Mouse (Mus musculus): ENCODE data around the gene Trappc6b. TPM values are rescaled to one million over a fixed set of nuclear protein-coding genes. Genes with fewer than 3 reads are reported as not detected.

Gene Trappc6b
- polyA plus RNA-seq, 1 experiment: 77.7 TPM

DNA sequence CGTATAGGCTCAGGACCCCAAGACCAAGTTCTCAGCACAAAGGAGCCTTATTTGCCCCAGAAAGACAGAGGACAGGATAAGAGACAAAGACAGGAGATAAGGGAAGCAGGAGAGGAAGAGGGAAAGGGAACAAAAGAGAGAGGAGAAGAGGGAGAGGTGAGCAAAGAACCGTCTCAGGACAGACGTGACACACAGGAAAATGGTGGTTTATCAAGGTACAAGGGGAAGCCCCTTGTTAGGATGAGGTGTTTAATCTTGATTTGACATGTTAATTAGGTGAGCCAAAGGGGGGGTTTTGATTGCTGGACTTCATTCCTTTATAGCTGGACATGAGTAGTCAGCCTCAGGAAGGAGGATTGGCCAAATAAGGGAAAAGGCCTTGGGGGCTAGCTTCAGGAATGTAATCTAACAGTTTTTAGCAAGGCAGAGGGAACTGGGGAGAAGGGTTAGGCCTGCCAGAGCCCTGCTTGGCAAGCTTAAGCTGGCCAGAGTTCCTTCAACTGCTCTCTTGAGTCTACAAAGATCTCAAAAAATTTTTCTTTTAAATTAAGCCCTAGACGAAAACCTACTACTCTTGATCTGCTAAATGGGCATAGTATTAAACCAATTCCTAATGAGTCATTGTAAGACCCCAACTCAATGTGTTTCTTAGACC, 5.9 kb downstream of the Trappc6b start:
- no peak for DNase-seq (ENCODE audit: low read depth)

DNA sequence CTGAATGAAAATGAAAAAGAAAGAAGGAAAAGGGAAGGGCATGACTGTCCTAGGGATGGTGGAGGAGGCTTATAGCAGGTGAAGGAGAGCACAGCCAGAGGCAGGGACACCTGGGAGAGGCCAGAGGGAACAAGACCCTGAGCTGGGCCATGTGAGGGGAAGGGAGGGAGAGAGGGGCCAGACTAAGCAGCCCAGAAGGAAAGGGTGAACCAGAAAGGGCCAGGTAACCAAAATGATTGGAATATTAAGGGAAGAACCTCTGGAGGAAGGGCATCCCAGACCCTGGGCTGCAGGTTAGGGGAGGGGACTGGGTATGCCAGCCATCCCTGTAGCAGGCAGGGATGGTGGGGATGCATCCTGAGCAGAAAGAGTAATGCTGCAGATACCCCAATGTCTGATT, 7.3 kb downstream of the Trappc6b start:
- DNase-seq (ENCODE audit: low read depth): no peak

DNA sequence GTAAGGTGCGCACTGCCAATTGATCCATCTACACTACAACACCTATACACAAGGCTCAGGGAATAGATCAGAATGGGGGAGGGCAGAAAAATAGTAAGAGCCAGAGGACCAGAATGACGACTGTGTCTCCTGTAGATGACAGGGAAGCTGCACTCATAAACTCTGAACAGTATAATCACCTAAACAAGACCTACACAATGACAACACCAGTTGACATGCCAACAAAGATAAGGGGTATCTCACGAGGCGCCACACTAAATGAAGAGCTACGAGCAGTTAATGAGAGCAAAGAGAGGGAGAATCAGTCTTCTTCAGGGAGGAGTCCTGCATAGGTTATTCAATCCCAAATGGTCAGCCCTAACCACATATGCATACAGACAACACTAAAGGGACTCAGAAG, 8.1 kb downstream of the Trappc6b start:
- DNase-seq (ENCODE audit: low read depth): no peak

DNA sequence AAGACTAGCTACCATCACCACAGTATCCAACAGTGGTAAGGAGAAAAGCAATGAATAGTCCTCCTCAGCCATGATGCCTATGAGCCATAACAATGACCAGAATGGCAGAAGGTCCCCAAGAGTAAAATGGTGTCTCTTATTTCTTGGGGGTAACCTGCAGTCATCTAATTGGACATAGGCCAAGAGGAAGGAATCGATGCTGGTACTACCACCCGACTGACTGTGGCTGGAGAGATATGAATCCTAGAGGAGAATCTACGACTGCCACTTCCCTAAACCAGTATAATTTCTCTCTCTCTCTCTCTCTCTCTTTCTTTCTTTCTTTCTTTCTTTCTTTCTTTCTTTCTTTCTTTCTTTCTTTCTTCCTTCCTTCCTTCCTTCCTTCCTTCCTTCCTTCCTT, 8.8 kb downstream of the Trappc6b start:
- no peak for DNase-seq (ENCODE audit: low read depth)

DNA sequence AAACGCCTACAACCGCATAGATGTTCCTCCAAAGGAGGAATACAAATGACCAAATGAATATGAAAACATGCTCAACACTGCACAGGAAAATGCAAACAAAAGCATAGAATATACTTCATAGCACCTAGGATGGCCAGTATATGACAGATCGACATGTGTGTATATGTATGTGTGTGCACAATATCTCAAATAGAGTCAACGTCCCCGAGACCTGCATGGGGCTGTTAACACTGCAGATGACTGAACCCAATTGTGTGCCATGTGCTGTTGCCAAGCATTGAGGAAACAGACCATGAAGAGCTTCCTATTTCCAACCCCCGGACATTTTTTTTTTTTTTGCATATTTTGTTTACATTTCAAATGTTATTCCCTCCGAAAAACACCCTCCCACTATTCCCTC, 20.4 kb downstream of the Trappc6b start:
- DNase-seq (ENCODE audit: low read depth): no peak

DNA sequence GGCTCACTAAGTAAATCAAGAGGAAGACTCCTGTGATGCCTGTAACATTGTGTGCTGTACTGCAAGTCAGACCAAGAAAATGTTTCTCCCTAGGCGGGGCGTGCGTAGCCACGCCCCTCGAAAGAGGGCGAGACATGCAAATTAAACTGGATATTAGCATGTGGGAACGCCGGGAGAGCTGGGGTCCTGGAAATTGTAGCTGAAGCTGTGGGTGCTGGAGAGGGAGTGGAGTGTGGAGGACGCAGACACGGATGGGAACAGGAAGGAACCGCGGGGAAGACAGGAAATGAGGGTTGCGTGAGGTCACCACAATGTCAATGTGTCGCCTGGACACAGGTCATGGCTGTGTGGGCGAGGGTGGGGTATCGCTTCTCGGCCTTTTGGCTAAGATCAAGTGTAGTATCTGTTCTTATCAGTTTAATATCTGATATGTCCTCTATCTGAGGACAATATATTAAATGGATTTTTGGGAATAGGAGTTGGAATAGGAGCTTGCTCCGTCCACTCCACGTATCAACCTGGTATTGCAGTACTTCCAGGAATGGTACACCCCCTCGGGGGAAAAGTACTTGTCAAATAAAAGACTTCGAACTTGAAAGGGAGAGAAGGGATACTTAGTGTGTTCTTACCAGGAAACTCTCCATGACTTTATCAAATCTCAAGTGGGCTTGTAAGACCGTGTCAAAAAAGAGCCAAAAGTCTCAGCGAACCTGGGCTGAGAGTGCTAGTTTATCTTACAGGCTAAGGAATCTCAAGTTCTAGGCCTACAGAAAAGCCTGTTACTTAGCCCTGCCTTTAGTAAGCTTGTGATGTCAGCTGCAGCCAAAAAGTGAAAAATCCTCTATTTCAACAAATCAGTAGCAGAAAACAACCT, 21.1 kb downstream of the Trappc6b start:
- DNase-seq (ENCODE audit: low read depth): no peak

DNA sequence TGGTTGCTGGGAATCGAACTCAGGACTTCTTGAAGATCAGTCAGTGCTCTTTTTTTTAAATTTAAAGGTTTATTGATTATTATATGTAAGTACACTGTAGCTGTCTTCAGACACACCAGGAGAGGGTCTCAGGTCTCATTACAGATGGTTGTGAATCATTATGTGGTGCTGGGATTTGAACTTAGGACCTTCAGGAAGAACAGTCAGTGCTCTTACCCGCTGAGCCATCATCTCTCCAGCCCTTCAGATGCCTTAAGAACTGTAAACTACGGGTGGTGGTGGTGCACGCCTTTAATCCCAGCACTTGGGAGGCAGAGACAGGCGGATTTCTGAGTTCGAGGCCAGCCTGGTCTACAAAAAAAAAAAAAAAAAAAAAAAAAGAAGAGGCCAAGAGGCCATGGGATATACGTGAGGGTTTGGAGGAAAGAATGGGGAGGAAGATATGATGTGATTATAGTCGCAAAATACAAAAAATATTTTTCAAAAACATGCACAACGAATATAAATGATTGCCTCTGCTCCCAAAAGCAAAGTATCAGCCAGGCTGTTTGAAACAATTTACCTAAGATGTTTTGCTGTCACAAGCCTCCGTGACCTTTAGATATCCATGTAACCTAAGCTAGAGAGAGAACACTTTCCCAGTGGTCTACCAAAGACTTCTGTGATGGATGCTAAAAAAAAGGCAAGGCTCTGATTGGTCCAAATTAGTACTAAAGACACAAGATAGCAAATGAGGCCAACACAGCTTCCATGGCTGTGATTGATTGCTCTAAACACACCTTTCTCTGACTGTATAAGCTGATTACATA, 21.9 kb downstream of the Trappc6b start:
- no peak for DNase-seq (ENCODE audit: low read depth)

DNA sequence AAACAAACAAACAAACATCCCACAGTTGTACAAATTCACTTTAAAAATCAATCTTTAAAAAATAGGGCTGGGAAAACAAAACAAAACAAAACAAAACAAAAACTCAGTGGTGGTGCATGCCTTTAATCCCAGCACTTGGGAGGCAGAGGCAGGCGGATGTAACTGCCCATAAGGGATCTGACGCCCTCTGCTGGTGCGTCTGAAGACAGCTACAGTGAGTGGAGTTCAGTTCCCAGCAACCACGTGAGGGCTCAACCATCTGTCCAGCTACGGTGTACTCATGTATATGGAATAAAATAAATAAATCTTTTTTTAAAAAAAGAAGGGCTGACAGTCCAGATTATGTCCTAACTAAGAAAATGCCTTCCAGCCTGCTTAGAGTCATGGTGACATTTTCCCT, 29.2 kb downstream of the Trappc6b start:
- DNase-seq (ENCODE audit: low read depth): no peak

DNA sequence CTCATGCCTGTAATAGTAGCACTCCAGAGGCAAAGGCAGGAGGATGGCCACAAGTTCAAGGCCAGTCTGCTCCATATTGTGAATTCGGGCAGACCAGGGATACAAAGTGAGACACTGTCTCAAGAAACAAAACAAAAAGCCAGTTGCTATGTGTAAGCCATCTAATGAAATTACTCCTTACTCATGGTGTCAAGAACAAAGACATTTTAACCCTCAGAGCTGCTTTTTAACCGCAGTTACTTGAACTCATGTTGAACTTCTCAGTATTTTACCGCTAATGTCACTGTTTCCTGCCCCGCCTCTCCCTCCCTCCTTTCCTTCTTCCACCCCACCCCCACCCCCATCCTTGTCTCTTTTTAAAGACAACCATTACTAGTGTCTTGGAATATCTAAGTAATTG, 40.0 kb downstream of the Trappc6b start:
- DNase-seq (ENCODE audit: low read depth): no peak

DNA sequence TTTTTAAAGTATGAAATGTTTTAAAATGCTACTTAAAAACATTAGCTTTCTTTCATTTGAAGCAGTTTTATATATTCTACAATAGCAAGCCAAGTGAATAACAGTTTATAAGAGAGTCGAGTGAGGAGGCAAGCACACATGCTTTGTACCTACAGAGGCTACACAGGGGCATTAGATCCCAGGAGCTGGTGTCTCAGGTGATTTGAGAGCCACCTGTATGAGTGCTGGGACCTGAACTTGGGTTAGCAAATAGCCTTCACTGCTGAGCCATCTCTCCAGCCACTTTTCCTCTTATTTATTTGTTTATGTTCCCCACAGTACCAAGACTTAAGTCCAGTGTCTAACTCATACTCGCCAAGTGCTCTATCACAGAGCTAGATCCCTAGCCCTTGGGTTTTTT, 41.4 kb downstream of the Trappc6b start:
- DNase-seq (ENCODE audit: low read depth): no peak

DNA sequence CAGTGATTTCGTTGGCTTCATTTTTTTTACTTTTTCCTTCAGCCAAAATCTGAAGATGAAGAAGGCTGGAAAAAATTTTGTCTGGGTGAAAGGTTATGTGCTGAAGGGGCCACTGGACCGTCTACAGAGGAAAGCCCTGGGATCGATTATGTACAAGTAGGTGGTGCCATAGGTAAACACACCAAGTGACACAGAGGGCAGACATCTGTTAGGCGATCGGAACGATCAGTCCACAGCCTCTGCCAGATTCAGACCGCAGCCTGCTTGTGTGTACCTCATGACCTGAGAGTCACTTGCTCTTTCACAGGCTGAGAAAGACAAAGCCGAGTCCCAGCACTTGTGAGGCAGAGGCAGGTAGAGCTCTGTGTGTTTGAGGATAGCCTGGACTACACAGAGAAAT, 43.3 kb downstream of the Trappc6b start:
- no peak for DNase-seq (ENCODE audit: low read depth)

DNA sequence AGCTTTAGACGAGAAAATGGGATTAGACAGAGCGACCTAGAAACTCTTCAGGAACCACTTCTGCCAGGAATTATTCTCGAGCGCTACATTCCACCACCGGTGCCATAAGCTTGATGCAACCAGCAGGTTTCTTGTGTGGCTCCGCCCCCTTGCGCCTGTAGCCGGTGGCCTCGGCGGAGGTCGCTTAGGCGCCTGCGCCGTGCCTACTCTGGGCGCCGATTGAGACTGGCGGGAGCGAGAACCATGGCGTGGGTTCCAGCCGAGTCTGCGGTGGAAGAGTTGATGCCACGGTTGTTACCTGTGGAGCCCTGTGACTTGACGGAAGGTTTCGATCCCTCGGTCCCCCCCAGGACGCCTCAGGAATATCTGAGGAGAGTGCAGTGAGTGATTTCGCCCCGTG, 48.0 kb downstream of the Trappc6b start, which contains the start of gene Gemin2:
TSS of gene Gemin2 (plus strand) at position 160 of the 400 bp plus-strand sequence.
- DNase-seq (ENCODE audit: low read depth): no peak

DNA sequence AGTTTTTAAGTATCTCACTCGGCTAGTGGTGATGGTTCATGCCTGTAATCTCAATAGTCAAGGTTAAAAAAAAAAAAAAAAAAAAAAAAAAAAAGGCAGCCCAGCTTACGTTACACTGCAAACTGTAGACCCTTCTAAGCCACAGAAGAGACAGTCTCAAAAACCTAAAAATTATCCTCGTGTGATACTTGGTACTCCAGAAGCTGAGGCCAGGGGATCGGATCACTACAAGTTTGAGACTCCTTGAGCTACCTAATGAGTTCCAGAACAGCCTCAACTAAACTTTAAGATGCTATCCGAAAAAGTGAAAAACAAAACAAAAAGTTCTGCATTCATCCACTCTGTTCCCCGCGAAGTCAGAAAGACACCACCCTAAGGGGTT, 48.6 kb downstream of the Trappc6b start:
- DNase-seq (ENCODE audit: low read depth): no peak

DNA sequence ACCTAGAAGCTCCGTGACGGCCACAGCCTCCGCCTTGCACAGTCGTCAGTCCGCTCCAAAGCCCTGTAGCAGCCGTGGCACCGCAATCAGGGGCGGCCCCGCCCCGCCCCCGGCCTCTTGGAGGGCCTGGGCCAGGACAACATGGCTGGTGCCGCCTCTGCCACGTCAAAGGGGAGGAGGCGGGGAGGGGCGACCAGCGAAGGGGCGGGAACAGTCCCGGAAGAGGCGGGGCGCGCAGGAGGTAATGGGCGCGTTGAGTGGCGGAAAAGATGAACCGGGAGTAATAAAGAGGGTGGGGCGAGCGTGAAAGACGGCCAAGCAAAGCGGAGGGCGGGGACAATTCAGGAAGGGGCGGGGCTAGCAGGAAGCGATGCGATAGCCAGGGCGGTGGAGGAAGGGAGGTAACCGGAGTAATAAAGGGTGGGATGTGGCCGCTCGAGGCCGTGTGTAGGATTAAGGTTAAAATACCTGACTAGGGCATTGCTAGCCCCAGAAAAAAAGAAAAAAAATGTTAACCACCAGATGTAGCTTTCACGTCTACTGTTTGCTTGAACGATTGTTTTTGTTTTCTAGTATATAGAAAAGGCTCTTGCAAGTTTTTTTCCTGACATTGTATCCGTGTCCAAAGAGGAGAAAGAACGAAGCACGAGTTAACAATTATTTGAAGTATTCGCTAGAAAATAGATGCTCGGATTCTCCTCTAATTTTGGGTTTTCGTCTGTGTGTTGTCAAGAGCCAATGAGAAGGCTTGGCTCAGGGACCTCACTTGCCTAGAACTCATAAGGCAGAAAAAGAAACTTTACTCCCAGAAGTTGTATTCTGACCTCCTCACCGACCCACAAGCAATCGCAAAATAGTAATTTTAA, 49.2 kb downstream of the Trappc6b start, which contains the start of gene Sec23a:
TSS of gene Sec23a (minus strand) at position 174 of the 866 bp plus-strand sequence.
- DNase-seq (ENCODE audit: low read depth): no peak

DNA sequence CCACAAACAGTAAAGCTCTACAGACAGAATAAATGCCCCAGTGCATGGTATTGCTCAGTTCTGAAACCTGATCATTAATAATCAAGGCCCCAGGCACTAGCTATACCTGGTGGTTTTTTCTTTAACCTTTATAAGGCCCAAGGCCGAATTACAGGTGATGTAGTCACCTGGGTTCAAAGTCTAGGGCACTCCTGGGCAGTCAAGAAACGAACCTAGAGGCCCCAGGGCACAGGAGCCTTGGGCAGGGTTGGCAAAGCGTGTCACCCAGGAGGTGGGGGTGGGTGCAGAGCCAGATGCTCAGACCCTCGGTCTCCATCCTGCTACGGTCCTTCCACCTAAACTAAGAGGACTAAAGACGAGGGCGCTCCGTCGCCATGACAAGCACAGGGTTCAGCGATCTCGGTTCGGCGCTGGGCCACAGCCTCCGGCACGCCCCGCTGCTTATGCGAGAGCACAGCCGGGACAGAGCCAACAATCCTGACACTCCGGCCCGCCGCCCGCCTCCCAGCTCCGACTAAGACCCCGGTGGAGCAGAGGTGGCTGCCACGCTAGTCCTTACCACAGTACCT, 49.9 kb downstream of the Trappc6b start:
- DNase-seq (ENCODE audit: low read depth): no peak

DNA sequence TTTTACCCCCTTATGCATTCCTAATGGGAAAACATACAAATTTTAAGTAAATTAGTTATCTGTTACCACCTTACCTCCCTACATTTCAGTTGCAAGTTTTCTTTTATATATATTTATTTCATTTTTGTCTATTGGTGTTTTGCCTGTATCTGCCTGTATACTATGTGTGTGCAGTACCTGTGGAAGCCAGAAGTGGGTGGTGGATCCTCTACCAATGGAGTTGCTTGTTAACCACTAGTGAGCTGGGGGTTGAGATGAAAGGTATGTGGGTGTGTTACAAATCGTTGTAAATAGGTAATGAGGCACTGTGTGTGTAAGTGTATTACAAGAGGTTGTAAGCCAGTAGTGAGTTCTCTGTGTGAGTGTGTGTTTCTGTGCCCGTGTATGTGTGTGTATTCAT, 50.8 kb downstream of the Trappc6b start:
- no peak for DNase-seq (ENCODE audit: low read depth)

Other genes with a start within 250 kb of the Trappc6b start
- 23.9 and 29.2 TPM in 2 replicates for gene Sec23a, start 49.5 kb downstream of the Trappc6b start, polyA plus RNA-seq (2012; rRNA removed)
- gene Gemin2, start 48.1 kb downstream of the Trappc6b start, polyA plus RNA-seq (2012; rRNA removed): 3.1 and 4.0 TPM in 2 replicates
- gene Pnn, start 5.4 kb upstream of the Trappc6b start, polyA plus RNA-seq (2012; rRNA removed): 10.0 and 16.7 TPM in 2 replicates
- 56.4 and 58.9 TPM in 2 replicates for gene Mia2, start 34.3 kb upstream of the Trappc6b start, polyA plus RNA-seq (2012; rRNA removed)
- 18.4 and 18.7 TPM in 2 replicates for gene Fbxo33, start 158.3 kb upstream of the Trappc6b start, polyA plus RNA-seq (2012; rRNA removed)

All from gonadal fat pad, adult 2 months (tissue).